Mouse (Mus musculus) B cell, adult 2 months (primary cell): ENCODE data around the gene Atp2a2.
"Not testable (repeated sequence)": the region's sequence is repeated elsewhere in the genome, so short reads cannot be mapped to it uniquely, and the experiment has no call there.

ENCODE experiments used
- DNase-seq, 2 experiments: peaks; one replicate each; pipeline ENCODE4 v3.0.0; 2022

The Atp2a2 gene

GRCm38 (mm10) chr5:122493035-122493434, 9.0 kb downstream of the Atp2a2 start:
- no peak for DNase-seq

GRCm38 (mm10) chr5:122491385-122491784, 10.6 kb downstream of the Atp2a2 start:
- DNase-seq: no peak

- DNase-seq: no peak
Measured at GRCm38 (mm10) chr5:122490148-122490547, 11.9 kb downstream of the Atp2a2 start.

GRCm38 (mm10) chr5:122487825-122488224, 14.2 kb downstream of the Atp2a2 start:
- no peak for DNase-seq

- not testable (repeated sequence) for DNase-seq
Measured at GRCm38 (mm10) chr5:122486243-122486642, 15.8 kb downstream of the Atp2a2 start.

- DNase-seq: no peak
Measured at GRCm38 (mm10) chr5:122482733-122483391, 19.2 kb downstream of the Atp2a2 start.

- DNase-seq: no peak
Measured at GRCm38 (mm10) chr5:122481844-122482243, 20.2 kb downstream of the Atp2a2 start.

- DNase-seq: no peak
Measured at GRCm38 (mm10) chr5:122479131-122479530, 22.9 kb downstream of the Atp2a2 start.

- DNase-seq: no peak
Measured at GRCm38 (mm10) chr5:122477492-122477891, 24.5 kb downstream of the Atp2a2 start.

- no peak for DNase-seq
Measured at GRCm38 (mm10) chr5:122476078-122476477, 25.9 kb downstream of the Atp2a2 start.

- DNase-seq: no peak
Measured at GRCm38 (mm10) chr5:122474643-122475363, 27.2 kb downstream of the Atp2a2 start.

- no peak for DNase-seq
Measured at GRCm38 (mm10) chr5:122471658-122472057, 30.4 kb downstream of the Atp2a2 start.

- no peak for DNase-seq
Measured at GRCm38 (mm10) chr5:122461431-122461830, 40.6 kb downstream of the Atp2a2 start.

- DNase-seq: no peak
Measured at GRCm38 (mm10) chr5:122460656-122461055, 41.4 kb downstream of the Atp2a2 start.

- no peak for DNase-seq
Measured at GRCm38 (mm10) chr5:122459335-122459734, 42.7 kb downstream of the Atp2a2 start.

GRCm38 (mm10) chr5:122458066-122458465, 44.0 kb downstream of the Atp2a2 start:
- DNase-seq: no peak

- not testable (repeated sequence) for DNase-seq
Measured at GRCm38 (mm10) chr5:122457054-122457453, 45.0 kb downstream of the Atp2a2 start.

- no peak for DNase-seq
Measured at GRCm38 (mm10) chr5:122455584-122455983, 46.4 kb downstream of the Atp2a2 start.

- DNase-seq: no peak
Measured at GRCm38 (mm10) chr5:122454883-122455282, 47.1 kb downstream of the Atp2a2 start.

GRCm38 (mm10) chr5:122454442-122454841, 47.6 kb downstream of the Atp2a2 start:
- no peak for DNase-seq

- DNase-seq: no peak
Measured at GRCm38 (mm10) chr5:122453188-122453587, 48.8 kb downstream of the Atp2a2 start.

- DNase-seq: no peak
Measured at GRCm38 (mm10) chr5:122452194-122452593, 49.8 kb downstream of the Atp2a2 start.

- DNase-seq: no peak
Measured at GRCm38 (mm10) chr5:122451324-122451723, 50.7 kb downstream of the Atp2a2 start.

GRCm38 (mm10) chr5:122450913-122451317, 51.1 kb downstream of the Atp2a2 start:
- DNase-seq: no peak
